ENCODE assay signal across 7 mouse cellular contexts in the genomic region with DNA sequence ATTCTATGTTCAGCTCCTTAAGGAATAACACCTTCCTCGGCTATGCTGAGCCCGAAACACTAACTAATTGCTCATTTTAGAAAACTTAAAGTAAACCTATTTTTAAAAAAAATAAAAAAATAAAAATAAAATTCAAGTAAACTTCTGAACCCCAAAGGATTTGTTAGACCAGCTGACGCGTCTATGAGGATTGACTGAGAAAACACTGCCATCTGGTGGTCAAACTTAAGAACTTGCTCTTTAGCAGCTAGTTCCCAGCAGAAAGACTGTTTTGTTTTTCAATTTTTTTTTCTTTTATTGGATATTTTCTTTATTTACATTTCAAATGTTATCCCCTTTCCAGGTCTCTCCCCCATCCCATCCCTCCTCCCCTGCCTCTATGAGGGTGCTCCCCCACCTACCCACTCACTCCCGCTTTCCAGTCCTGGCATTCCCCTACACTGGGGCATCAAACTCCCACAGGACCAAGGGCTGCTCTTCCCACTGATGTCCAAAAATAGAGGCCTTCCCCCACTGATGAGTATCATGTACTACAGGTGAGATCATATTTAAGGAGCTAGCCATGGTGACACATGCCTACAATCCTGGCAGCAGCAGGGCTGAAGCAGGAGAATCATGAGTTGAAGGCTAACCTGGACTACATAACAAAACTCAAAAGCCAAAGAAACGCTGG. TPM values are rescaled to one million over a fixed set of nuclear protein-coding genes. Genes with fewer than 3 reads are reported as not detected.
DNase-seq lines count a peak whose midpoint lies in the region; ATAC-seq and TF ChIP-seq lines count a peak whose summit lies in the region.

No protein-coding gene starts in this region.

- no peaks in the 10 kb centered on the region for H3K9me3 ChIP-seq in kidney, embryonic 16.5 days (ENCODE audit: low read length)
- H3K9me3 ChIP-seq in G1E (replicated peaks) = no peaks in the 10 kb centered on the region
- no peaks in the 10 kb centered on the region for H3K9me3 ChIP-seq in limb, embryonic 14.5 days (ENCODE audit: control insufficient read depth, low read length)

- no peaks in the 10 kb centered on the region for H3K36me3 ChIP-seq in kidney, embryonic 16.5 days (ENCODE audit: insufficient read depth, low read length)
- no peaks in the 10 kb centered on the region for H3K36me3 ChIP-seq in G1E (replicated peaks)
- H3K36me3 ChIP-seq in limb, embryonic 14.5 days (ENCODE audit: control insufficient read depth, insufficient read depth, low read length) = no peaks in the 10 kb centered on the region

- TF ChIP-seq POLR2A in cortical plate, adult 2 months (IDR thresholded peaks at IDR 0.05; ENCODE audit: extremely low read depth, insufficient read depth, low read length) = no peak
- TF ChIP-seq POLR2A in limb, embryonic 14.5 days (IDR thresholded peaks at IDR 0.05; ENCODE audit: borderline replicate concordance, extremely low read depth, insufficient read depth, insufficient read length) = no peak

- WGBS in kidney, embryonic 16.5 days = 24% methylated on average over 6 of the region's 6 CpGs
- 24% methylated on average over 6 of the region's 6 CpGs for WGBS in limb, embryonic 14.5 days

- TF ChIP-seq CTCF in G1E (IDR thresholded peaks at IDR 0.05; ENCODE audit: low read depth, low read length) = 0 out of 2 replicates have a peak, but pooled peaks have one; percentile 10
- peak; percentile 51; the same call in 1 of the 2 replicates for TF ChIP-seq CTCF in cortical plate, adult 2 months (IDR thresholded peaks at IDR 0.05; ENCODE audit: extremely low read depth, insufficient read depth, low read length)

- no peak overlapping the region for H3K4me2 ChIP-seq in kidney, embryonic 16.5 days (replicated peaks; ENCODE audit: low read depth, low read length)
- H3K4me2 ChIP-seq in limb, embryonic 14.5 days (replicated peaks; ENCODE audit: low read depth, low read length, severe bottlenecking) = no peak overlapping the region

- no peak overlapping the region for H3K27ac ChIP-seq in kidney, embryonic 16.5 days (ENCODE audit: low read length)
- no peak overlapping the region for H3K27ac ChIP-seq in cortical plate, adult 2 months (ENCODE audit: insufficient read depth, low read length)
- H3K27ac ChIP-seq in limb, embryonic 14.5 days (replicated peaks; ENCODE audit: low read depth, low read length) = no peak overlapping the region

- DNase-seq in kidney, postnatal 10 days = peak; percentile 35
- DNase-seq in G1E (ENCODE audit: low spot score) = peak; percentile 36
- peak; percentile 92 for DNase-seq in limb, embryonic 14.5 days (ENCODE audit: low spot score)
- DNase-seq in retina, postnatal 7 days (ENCODE audit: low read depth, low spot score) = peak; percentile 45
- no peak for DNase-seq in layer of hippocampus, postnatal 25 days (ENCODE audit: extremely low spot score in 1 of 2, low spot score in 1 of 2)

- no peak for ATAC-seq in kidney, embryonic 16.5 days (ENCODE audit: low FRiP score, low TSS enrichment)
- no peak for ATAC-seq in G1E (ENCODE audit: extremely low read depth, insufficient number of reproducible peaks, low FRiP score, poor library complexity, severe bottlenecking)
- no peak for ATAC-seq in limb, embryonic 14.5 days (ENCODE audit: low FRiP score, low read depth)

- no peaks in the 10 kb centered on the region for H3K27me3 ChIP-seq in kidney, embryonic 16.5 days (ENCODE audit: insufficient read depth, low read length)
- H3K27me3 ChIP-seq in G1E (ENCODE audit: insufficient read depth, low read length) = peaks cover 20% of the 10 kb centered on the region; the same call in 1 of the 2 replicates
- H3K27me3 ChIP-seq in limb, embryonic 14.5 days (ENCODE audit: control insufficient read depth, insufficient read depth, low read length) = no peaks in the 10 kb centered on the region

- no peaks in the 10 kb centered on the region for H3K4me1 ChIP-seq in kidney, embryonic 16.5 days (ENCODE audit: insufficient read depth, low read length)
- H3K4me1 ChIP-seq in G1E (ENCODE audit: insufficient read depth, low read depth, low read length) = no peaks in the 10 kb centered on the region
- no peaks in the 10 kb centered on the region for H3K4me1 ChIP-seq in cortical plate, adult 2 months (ENCODE audit: control insufficient read depth, insufficient read depth, low read length)
- no peaks in the 10 kb centered on the region for H3K4me1 ChIP-seq in limb, embryonic 14.5 days (ENCODE audit: control insufficient read depth, insufficient read depth, low read length)

- no peak overlapping the region for H3K4me3 ChIP-seq in kidney, embryonic 16.5 days (ENCODE audit: low read length)
- no peak overlapping the region for H3K4me3 ChIP-seq in G1E (ENCODE audit: low read depth, low read length)
- no peak overlapping the region for H3K4me3 ChIP-seq in cortical plate, adult 2 months (ENCODE audit: insufficient read depth, low read length)
- no peak overlapping the region for H3K4me3 ChIP-seq in limb, embryonic 14.5 days (replicated peaks; ENCODE audit: low read length)

- no peak overlapping the region for H3K9ac ChIP-seq in kidney, embryonic 16.5 days (replicated peaks; ENCODE audit: low read length)
- H3K9ac ChIP-seq in limb, embryonic 14.5 days (ENCODE audit: low read depth, low read length, severe bottlenecking) = no peak overlapping the region

RNA-seq across cellular contexts. Expression of gene Saxo1, which starts 3.0 kb away (rescaled TPM):
- polyA plus RNA-seq in kidney, embryonic 16.5 days (2015; fragmentation: Nextera tagmentation; extraction: Ambion mirVana) = 0.09 and 0.17 TPM in 2 replicates
- total RNA-seq in G1E (2014; fragmentation: Nextera tagmentation) = not detected in 2 replicates
- total RNA-seq in G1E (2017) = 0.12 TPM in 1 of 2 replicates, not detected in the other
- not detected in 2 replicates for polyA plus RNA-seq in G1E (2012)
- 0.06 and 0.11 TPM in 2 replicates for polyA plus RNA-seq in cortical plate, adult 2 months (2012; rRNA removed)
- 0.08 and 0.14 TPM in 2 replicates for polyA plus RNA-seq in limb, embryonic 14.5 days (2012; rRNA removed)
- not detected in 2 replicates for polyA plus RNA-seq in limb, embryonic 14.5 days (2014; fragmentation: Nextera tagmentation; extraction: Ambion mirVana)
- total RNA-seq in layer of hippocampus, postnatal 25 days (2021) = not detected

RNA-seq across cellular contexts. Expression of gene Rraga, which starts 20.3 kb away (rescaled TPM):
- polyA plus RNA-seq in kidney, embryonic 16.5 days (2015; fragmentation: Nextera tagmentation; extraction: Ambion mirVana) = 109 and 121 TPM in 2 replicates
- total RNA-seq in G1E (2014; fragmentation: Nextera tagmentation) (64.2 and 66.6 TPM in 2 replicates), G1E (2017) (7.8 and 12.1 TPM in 2 replicates)
- polyA plus RNA-seq in G1E (2012) = 48.7 and 57.4 TPM in 2 replicates
- polyA plus RNA-seq in cortical plate, adult 2 months (2012; rRNA removed) = 117 and 118 TPM in 2 replicates
- polyA plus RNA-seq in limb, embryonic 14.5 days (2012; rRNA removed) = 107 and 112 TPM in 2 replicates
- polyA plus RNA-seq in limb, embryonic 14.5 days (2014; fragmentation: Nextera tagmentation; extraction: Ambion mirVana) = 96.1 and 106 TPM in 2 replicates
- total RNA-seq in layer of hippocampus, postnatal 25 days (2021) = 100 to 1,000 TPM; 138 to 147 TPM

RNA-seq across cellular contexts. Expression of gene Haus6, which starts 56.7 kb away (rescaled TPM):
- polyA plus RNA-seq in kidney, embryonic 16.5 days (2015; fragmentation: Nextera tagmentation; extraction: Ambion mirVana) = 16.0 and 19.1 TPM in 2 replicates
- total RNA-seq in G1E (2014; fragmentation: Nextera tagmentation) = 46.7 and 52.7 TPM in 2 replicates
- total RNA-seq in G1E (2017) = 36.6 and 42.9 TPM in 2 replicates
- polyA plus RNA-seq in G1E (2012) = 35.2 and 37.2 TPM in 2 replicates
- 3.4 and 3.5 TPM in 2 replicates for polyA plus RNA-seq in cortical plate, adult 2 months (2012; rRNA removed)
- polyA plus RNA-seq in limb, embryonic 14.5 days (2012; rRNA removed) = 8.5 and 10.2 TPM in 2 replicates
- polyA plus RNA-seq in limb, embryonic 14.5 days (2014; fragmentation: Nextera tagmentation; extraction: Ambion mirVana) = 12.8 and 14.2 TPM in 2 replicates
- 1 to 10 TPM; 6.2 to 7.3 TPM for total RNA-seq in layer of hippocampus, postnatal 25 days (2021)

Comparison
In these comparisons a context has a peak if more than half of its experiments do, and no peak if none do; other contexts are left out.
1. DNase-seq: peak in kidney, postnatal 10 days (single experiment), G1E (single experiment), limb, embryonic 14.5 days (single experiment) and retina, postnatal 7 days (single experiment); none in layer of hippocampus, postnatal 25 days (0 of 2).